Mouse (Mus musculus) hindbrain, embryonic 11.5 days (tissue): ENCODE measurements around the gene Fars2. TPM values are rescaled to one million over a fixed set of nuclear protein-coding genes. Genes with fewer than 3 reads are reported as not detected.

ENCODE experiments used
- ATAC-seq: fragments of 200-750 bp; cut with Nextera tagmentation; 2 replicates; pipeline ENCODE4 v1.8.0; 2017; ENCODE audit warnings: mild to moderate bottlenecking, moderate TSS enrichment, moderate library complexity; ENCODE audit not compliant: low FRiP score
- DNase-seq: peaks from one replicate; pipeline ENCODE4 v3.0.0-alpha.2; 2015; ENCODE audit warnings: low spot score
- H3K27ac ChIP-seq: fragments of 300-500 bp; sonication (generic); 2 replicates; pipeline ENCODE4 v1.5.1; 2014; ENCODE audit warnings: mild to moderate bottlenecking, low read depth, low read length
- H3K27me3 ChIP-seq: fragments of 300-500 bp; sonication (generic); 2 replicates; pipeline ENCODE4 v1.6.1; 2014; ENCODE audit warnings: mild to moderate bottlenecking, low read length, moderate library complexity, mixed read lengths; ENCODE audit not compliant: control insufficient read depth, insufficient read depth
- H3K36me3 ChIP-seq: fragments of 300-500 bp; sonication (generic); 2 replicates; pipeline ENCODE4 v1.6.1; 2014; ENCODE audit warnings: mild to moderate bottlenecking, low read length, moderate library complexity, mixed read lengths; ENCODE audit not compliant: control insufficient read depth, insufficient read depth
- H3K4me1 ChIP-seq: fragments of 300-500 bp; sonication (generic); replicated peaks from 2 replicates; pipeline ENCODE4 v1.6.1; 2014; ENCODE audit warnings: low read length, mixed read lengths; ENCODE audit not compliant: control insufficient read depth, insufficient read depth
- H3K4me2 ChIP-seq: fragments of 300-500 bp; sonication (generic); replicated peaks from 2 replicates; pipeline ENCODE4 v1.6.1; 2014; ENCODE audit warnings: mild to moderate bottlenecking, low read depth, low read length
- H3K4me3 ChIP-seq: fragments of 300-500 bp; sonication (generic); 2 replicates; pipeline ENCODE4 v1.5.1; 2014; ENCODE audit warnings: low read depth, low read length
- H3K9ac ChIP-seq: fragments of 300-500 bp; sonication (generic); 2 replicates; pipeline ENCODE4 v1.6.1; 2014; ENCODE audit warnings: low read depth, low read length
- H3K9me3 ChIP-seq: fragments of 300-500 bp; sonication (generic); 2 replicates; pipeline ENCODE4 v1.6.1; 2016; ENCODE audit warnings: low read length; ENCODE audit not compliant: control insufficient read depth
- WGBS: fragments of 180-500 bp; shearing (Covaris S2); extraction: QIAGEN DNeasy Blood & Tissue Kit; methylation state at CpG from one replicate; pipeline ENCODE4 v1.1.7; 2014; 5-methylcytosine and 5-hydroxymethylcytosine counted together
- polyA plus RNA-seq: library from polyadenylated mRNA; unstranded; fragments of >200 nt; fragmentation: Nextera tagmentation; extraction: Ambion mirVana; gene quantifications from 2 replicates; pipeline ENCODE4 v1.2.1, GENCODE M21; 2014

Gene Fars2
- polyA plus RNA-seq, 1 experiment from 2014 or later: 31.1 TPM

- ATAC-seq (peak; percentile 60; the same call in 1 of the 2 replicates), DNase-seq (peak; percentile 42)
- H3K4me1 ChIP-seq: no peaks in the 10 kb centered on the region
- no peaks in the 10 kb centered on the region for H3K36me3 ChIP-seq
- H3K4me2 ChIP-seq: 0 out of 2 replicates have a peak overlapping the region, but pooled peaks have one; percentile 8
- WGBS: 40% methylated on average over 23 of the region's 23 CpGs
- H3K9me3 ChIP-seq: no peaks in the 10 kb centered on the region
- 0 out of 2 replicates have a peak overlapping the region, but pooled peaks have one; percentile 3 for H3K4me3 ChIP-seq
- 0 out of 2 replicates have a peak overlapping the region, but pooled peaks have one; percentile 7 for H3K27ac ChIP-seq
- no peaks in the 10 kb centered on the region for H3K27me3 ChIP-seq
- H3K9ac ChIP-seq: no peak overlapping the region
These were observed 495.9 kb downstream of the Fars2 start for GRCm38 (mm10) chr13:36612785-36613750.

- Histone ChIP-seq H3K27me3 (no peaks in the 10 kb centered on the region), H3K4me2 (no peak overlapping the region), H3K4me1 (no peaks in the 10 kb centered on the region), H3K4me3 (no peak overlapping the region), H3K27ac (no peak overlapping the region), H3K9ac (no peak overlapping the region), H3K9me3 (no peaks in the 10 kb centered on the region), H3K36me3 (no peaks in the 10 kb centered on the region)
- no peak for DNase-seq
- 91% methylated on average over 10 of the region's 10 CpGs for WGBS
- no peak for ATAC-seq
These were observed 503.5 kb downstream of the Fars2 start for GRCm38 (mm10) chr13:36620498-36621332.

- H3K9ac ChIP-seq: no peak overlapping the region
- H3K36me3 ChIP-seq: no peaks in the 10 kb centered on the region
- no peak overlapping the region for H3K4me3 ChIP-seq
- no peak overlapping the region for H3K4me2 ChIP-seq
- no peak for DNase-seq
- H3K9me3 ChIP-seq: no peaks in the 10 kb centered on the region
- no peaks in the 10 kb centered on the region for H3K27me3 ChIP-seq
- no peaks in the 10 kb centered on the region for H3K4me1 ChIP-seq
- 95% methylated on average over 1 of the region's 1 CpGs for WGBS
- no peak overlapping the region for H3K27ac ChIP-seq
- ATAC-seq: no peak
These were observed 504.1 kb downstream of the Fars2 start for GRCm38 (mm10) chr13:36621333-36621659.

- 84% methylated on average over 1 of the region's 1 CpGs for WGBS
- Histone ChIP-seq H3K36me3 (no peaks in the 10 kb centered on the region), H3K4me2 (no peak overlapping the region), H3K4me3 (no peak overlapping the region), H3K27me3 (no peaks in the 10 kb centered on the region), H3K27ac (no peak overlapping the region), H3K9me3 (no peaks in the 10 kb centered on the region), H3K4me1 (no peaks in the 10 kb centered on the region), H3K9ac (no peak overlapping the region)
- DNase-seq: no peak
- ATAC-seq: no peak
These were observed 506.3 kb downstream of the Fars2 start for GRCm38 (mm10) chr13:36623556-36623955.

GRCm38 (mm10) chr13:36629154-36629553, 511.9 kb downstream of the Fars2 start:
- ATAC-seq (no peak), DNase-seq (no peak)
- H3K4me3 ChIP-seq: no peak overlapping the region
- H3K27me3 ChIP-seq: no peaks in the 10 kb centered on the region
- WGBS: 78% methylated on average over 1 of the region's 1 CpGs
- no peaks in the 10 kb centered on the region for H3K36me3 ChIP-seq
- H3K4me1 ChIP-seq: no peaks in the 10 kb centered on the region
- no peak overlapping the region for H3K9ac ChIP-seq
- no peak overlapping the region for H3K27ac ChIP-seq
- no peak overlapping the region for H3K4me2 ChIP-seq
- H3K9me3 ChIP-seq: no peaks in the 10 kb centered on the region

- Histone ChIP-seq H3K9me3 (no peaks in the 10 kb centered on the region), H3K4me1 (no peaks in the 10 kb centered on the region), H3K4me3 (no peak overlapping the region), H3K27me3 (no peaks in the 10 kb centered on the region), H3K4me2 (no peak overlapping the region), H3K27ac (no peak overlapping the region), H3K9ac (no peak overlapping the region), H3K36me3 (no peaks in the 10 kb centered on the region)
- WGBS: 58% methylated on average over 7 of the region's 7 CpGs
- DNase-seq (no peak), ATAC-seq (no peak)
These were observed 531.0 kb downstream of the Fars2 start for GRCm38 (mm10) chr13:36648257-36648656.

GRCm38 (mm10) chr13:36654251-36654650, 537.0 kb downstream of the Fars2 start:
- no peak for DNase-seq
- 83% methylated on average over 3 of the region's 3 CpGs for WGBS

GRCm38 (mm10) chr13:36679345-36679744, 562.1 kb downstream of the Fars2 start:
- H3K4me1 ChIP-seq: no peaks in the 10 kb centered on the region
- H3K27me3 ChIP-seq: no peaks in the 10 kb centered on the region
- no peaks in the 10 kb centered on the region for H3K9me3 ChIP-seq
- no peaks in the 10 kb centered on the region for H3K36me3 ChIP-seq
- ATAC-seq: no peak
- H3K4me3 ChIP-seq: no peak overlapping the region
- no peak for DNase-seq
- H3K9ac ChIP-seq: no peak overlapping the region
- WGBS: 87% methylated on average over 1 of the region's 1 CpGs
- H3K27ac ChIP-seq: no peak overlapping the region
- no peak overlapping the region for H3K4me2 ChIP-seq

More at GRCm38 (mm10) chr13:36654251-36654650, 537.0 kb downstream of the Fars2 start:
- no peak overlapping the region for H3K9ac ChIP-seq
- H3K9me3 ChIP-seq: no peaks in the 10 kb centered on the region
- H3K27me3 ChIP-seq: no peaks in the 10 kb centered on the region
- H3K4me2 ChIP-seq: no peak overlapping the region
- H3K36me3 ChIP-seq: no peaks in the 10 kb centered on the region
- no peaks in the 10 kb centered on the region for H3K4me1 ChIP-seq
- no peak for ATAC-seq
- H3K27ac ChIP-seq: no peak overlapping the region
- H3K4me3 ChIP-seq: no peak overlapping the region
